Mouse (Mus musculus): ENCODE data around the gene 1810013L24Rik. TPM values are rescaled to one million over a fixed set of nuclear protein-coding genes. Genes with fewer than 3 reads are reported as not detected.
A peak's percentile ranks its signal among the peaks of the same experiment; 100 is the strongest.

Gene 1810013L24Rik
- total and polyA plus RNA-seq, 2 experiments: 8.9 to 33.8 TPM

- Histone ChIP-seq H3K79me2 (ENCODE audit: control insufficient read depth, insufficient read depth, low read length) (no peaks in the 10 kb centered on the region), H3K36me3 (ENCODE audit: control insufficient read depth, insufficient read depth, low read length) (no peaks in the 10 kb centered on the region), H3K4me1 (ENCODE audit: control insufficient read depth, insufficient read depth, low read length) (peaks cover 8% of the 10 kb centered on the region; the same call in 1 of the 2 replicates), H3K27me3 (ENCODE audit: control insufficient read depth, insufficient read depth, low read length) (no peaks in the 10 kb centered on the region), H3K9ac (ENCODE audit: low read depth, low read length) (no peak overlapping the region), H3K4me3 (ENCODE audit: insufficient read depth, low read depth, low read length) (no peak overlapping the region), H3K27ac (replicated peaks; ENCODE audit: insufficient read depth, low read depth, low read length) (no peak overlapping the region)
- WGBS: 95% methylated on average over 3 of the region's 3 CpGs
- TF ChIP-seq CTCF (IDR thresholded peaks at IDR 0.05; ENCODE audit: low read depth, low read length) (no peak), POLR2A (IDR thresholded peaks at IDR 0.05; ENCODE audit: extremely low read depth, insufficient read depth, low read length) (no peak)
- no peak for DNase-seq (ENCODE audit: extremely low read depth, low read depth, low spot score)
Observed at GRCm38 (mm10) chr16:8868506-8868905, 38.6 kb downstream of the 1810013L24Rik start.

GRCm38 (mm10) chr16:8869715-8870114, 39.8 kb downstream of the 1810013L24Rik start:
- Histone ChIP-seq H3K9ac (ENCODE audit: low read depth, low read length) (no peak overlapping the region), H3K36me3 (ENCODE audit: control insufficient read depth, insufficient read depth, low read length) (no peaks in the 10 kb centered on the region), H3K79me2 (ENCODE audit: control insufficient read depth, insufficient read depth, low read length) (no peaks in the 10 kb centered on the region), H3K27ac (replicated peaks; ENCODE audit: insufficient read depth, low read depth, low read length) (no peak overlapping the region), H3K4me3 (ENCODE audit: insufficient read depth, low read depth, low read length) (no peak overlapping the region), H3K4me1 (ENCODE audit: control insufficient read depth, insufficient read depth, low read length) (0 out of 2 replicates have a peak, but pooled peaks cover 3% of the 10 kb centered on the region), H3K27me3 (ENCODE audit: control insufficient read depth, insufficient read depth, low read length) (no peaks in the 10 kb centered on the region)
- DNase-seq (ENCODE audit: extremely low read depth, low read depth, low spot score): peak; percentile 57
- WGBS: 30% methylated on average over 2 of the region's 2 CpGs
- TF ChIP-seq POLR2A (IDR thresholded peaks at IDR 0.05; ENCODE audit: extremely low read depth, insufficient read depth, low read length) (no peak), CTCF (IDR thresholded peaks at IDR 0.05; ENCODE audit: low read depth, low read length) (peak; percentile 86)

- Histone ChIP-seq H3K27me3 (ENCODE audit: control insufficient read depth, insufficient read depth, low read length) (no peaks in the 10 kb centered on the region), H3K79me2 (ENCODE audit: control insufficient read depth, insufficient read depth, low read length) (no peaks in the 10 kb centered on the region), H3K9ac (ENCODE audit: low read depth, low read length) (no peak overlapping the region), H3K27ac (replicated peaks; ENCODE audit: insufficient read depth, low read depth, low read length) (no peak overlapping the region), H3K36me3 (ENCODE audit: control insufficient read depth, insufficient read depth, low read length) (no peaks in the 10 kb centered on the region), H3K4me3 (ENCODE audit: insufficient read depth, low read depth, low read length) (no peak overlapping the region), H3K4me1 (ENCODE audit: control insufficient read depth, insufficient read depth, low read length) (0 out of 2 replicates have a peak, but pooled peaks cover 2% of the 10 kb centered on the region)
- DNase-seq (ENCODE audit: extremely low read depth, low read depth, low spot score): no peak
- WGBS: 89% methylated on average over 6 of the region's 6 CpGs
- TF ChIP-seq POLR2A (IDR thresholded peaks at IDR 0.05; ENCODE audit: extremely low read depth, insufficient read depth, low read length): no peak
Observed at GRCm38 (mm10) chr16:8871376-8871775, 41.5 kb downstream of the 1810013L24Rik start.

- Histone ChIP-seq H3K4me1 (ENCODE audit: control insufficient read depth, insufficient read depth, low read length) (0 out of 2 replicates have a peak, but pooled peaks cover 2% of the 10 kb centered on the region), H3K27me3 (ENCODE audit: control insufficient read depth, insufficient read depth, low read length) (no peaks in the 10 kb centered on the region), H3K79me2 (ENCODE audit: control insufficient read depth, insufficient read depth, low read length) (no peaks in the 10 kb centered on the region), H3K9ac (ENCODE audit: low read depth, low read length) (no peak overlapping the region), H3K36me3 (ENCODE audit: control insufficient read depth, insufficient read depth, low read length) (no peaks in the 10 kb centered on the region), H3K27ac (replicated peaks; ENCODE audit: insufficient read depth, low read depth, low read length) (no peak overlapping the region), H3K4me3 (ENCODE audit: insufficient read depth, low read depth, low read length) (no peak overlapping the region)
- DNase-seq (ENCODE audit: extremely low read depth, low read depth, low spot score): no peak
- 57% methylated on average over 5 of the region's 5 CpGs for WGBS
- TF ChIP-seq POLR2A (IDR thresholded peaks at IDR 0.05; ENCODE audit: extremely low read depth, insufficient read depth, low read length) (no peak), CTCF (IDR thresholded peaks at IDR 0.05; ENCODE audit: low read depth, low read length) (no peak)
Observed at GRCm38 (mm10) chr16:8872019-8872418, 42.1 kb downstream of the 1810013L24Rik start.

- no peak for DNase-seq (ENCODE audit: extremely low read depth, low read depth, low spot score)
- Histone ChIP-seq H3K79me2 (ENCODE audit: control insufficient read depth, insufficient read depth, low read length) (no peaks in the 10 kb centered on the region), H3K9ac (ENCODE audit: low read depth, low read length) (no peak overlapping the region), H3K27me3 (ENCODE audit: control insufficient read depth, insufficient read depth, low read length) (no peaks in the 10 kb centered on the region), H3K27ac (replicated peaks; ENCODE audit: insufficient read depth, low read depth, low read length) (no peak overlapping the region), H3K36me3 (ENCODE audit: control insufficient read depth, insufficient read depth, low read length) (no peaks in the 10 kb centered on the region), H3K4me3 (ENCODE audit: insufficient read depth, low read depth, low read length) (no peak overlapping the region), H3K4me1 (ENCODE audit: control insufficient read depth, insufficient read depth, low read length) (0 out of 2 replicates have a peak, but pooled peaks cover 2% of the 10 kb centered on the region)
- TF ChIP-seq CTCF (IDR thresholded peaks at IDR 0.05; ENCODE audit: low read depth, low read length) (no peak), POLR2A (IDR thresholded peaks at IDR 0.05; ENCODE audit: extremely low read depth, insufficient read depth, low read length) (no peak)
- WGBS: 69% methylated on average over 3 of the region's 3 CpGs
Observed at GRCm38 (mm10) chr16:8872486-8872885, 42.6 kb downstream of the 1810013L24Rik start.

GRCm38 (mm10) chr16:8880076-8880475, 50.2 kb downstream of the 1810013L24Rik start:
- 85% methylated on average over 5 of the region's 5 CpGs for WGBS
- TF ChIP-seq CTCF (IDR thresholded peaks at IDR 0.05; ENCODE audit: low read depth, low read length) (no peak), POLR2A (IDR thresholded peaks at IDR 0.05; ENCODE audit: extremely low read depth, insufficient read depth, low read length) (no peak)
- Histone ChIP-seq H3K27ac (replicated peaks; ENCODE audit: insufficient read depth, low read depth, low read length) (no peak overlapping the region), H3K27me3 (ENCODE audit: control insufficient read depth, insufficient read depth, low read length) (no peaks in the 10 kb centered on the region; the same call in 1 of the 2 replicates), H3K79me2 (ENCODE audit: control insufficient read depth, insufficient read depth, low read length) (no peaks in the 10 kb centered on the region), H3K36me3 (ENCODE audit: control insufficient read depth, insufficient read depth, low read length) (no peaks in the 10 kb centered on the region), H3K4me1 (ENCODE audit: control insufficient read depth, insufficient read depth, low read length) (no peaks in the 10 kb centered on the region), H3K9ac (ENCODE audit: low read depth, low read length) (no peak overlapping the region), H3K4me3 (ENCODE audit: insufficient read depth, low read depth, low read length) (no peak overlapping the region)
- DNase-seq (ENCODE audit: extremely low read depth, low read depth, low spot score): no peak

Measured in liver, adult 2 months (tissue).